Mouse (Mus musculus) liver, embryonic 16.5 days (tissue): ENCODE data around the gene Myo16. TPM values are rescaled to one million over a fixed set of nuclear protein-coding genes. Genes with fewer than 3 reads are reported as not detected.

Experiments
- ATAC-seq: fragments of 200-750 bp; cut with Nextera tagmentation; 2 replicates; pipeline ENCODE4 v1.8.0; 2017; ENCODE audit warnings: low read depth, mild to moderate bottlenecking, moderate number of reproducible peaks, moderate library complexity
- H3K27ac ChIP-seq: fragments of 300-500 bp; sonication (generic); 2 replicates; pipeline ENCODE4 v1.5.1; 2014; ENCODE audit warnings: mild to moderate bottlenecking, low read length
- H3K27me3 ChIP-seq: fragments of 300-500 bp; sonication (generic); 2 replicates; pipeline ENCODE4 v1.6.1; 2014; ENCODE audit warnings: low read depth, low read length, mixed read lengths; ENCODE audit not compliant: control insufficient read depth, insufficient read depth
- H3K36me3 ChIP-seq: fragments of 300-500 bp; sonication (generic); 2 replicates; pipeline ENCODE4 v1.6.1; 2014; ENCODE audit warnings: mild to moderate bottlenecking; ENCODE audit not compliant: control insufficient read depth, insufficient read depth
- H3K4me1 ChIP-seq: fragments of 300-500 bp; sonication (generic); 2 replicates; pipeline ENCODE4 v1.6.1; 2014; ENCODE audit warnings: low read depth, low read length, mixed read lengths; ENCODE audit not compliant: control insufficient read depth
- H3K4me2 ChIP-seq: fragments of 300-500 bp; sonication (generic); 2 replicates; pipeline ENCODE4 v1.6.1; 2014; ENCODE audit warnings: low read depth, low read length, mixed read lengths
- H3K4me3 ChIP-seq: fragments of 300-500 bp; sonication (generic); 2 replicates; pipeline ENCODE4 v1.5.1; 2014; ENCODE audit warnings: low read depth, mild to moderate bottlenecking, low read length
- H3K9ac ChIP-seq: fragments of 300-500 bp; sonication (generic); 2 replicates; pipeline ENCODE4 v1.6.1; 2014; ENCODE audit warnings: low read depth, low read length
- H3K9me3 ChIP-seq: fragments of 300-500 bp; sonication (generic); replicated peaks from 2 replicates; pipeline ENCODE4 v1.6.1; 2016; ENCODE audit warnings: low read length; ENCODE audit not compliant: control insufficient read depth
- WGBS: fragments of 180-500 bp; shearing (Covaris S2); extraction: QIAGEN DNeasy Blood & Tissue Kit; methylation state at CpG from one replicate; pipeline ENCODE4 v1.1.7; 2014; ENCODE audit not compliant: insufficient replicate concordance; 5-methylcytosine and 5-hydroxymethylcytosine counted together
- polyA plus RNA-seq: library from polyadenylated mRNA; unstranded; fragments of >200 nt; fragmentation: Nextera tagmentation; extraction: Ambion mirVana; gene quantifications from 2 replicates; pipeline ENCODE4 v1.2.1, GENCODE M21; 2015

Myo16 gene
- polyA plus RNA-seq, 1 experiment from 2014 or later = 0.02 TPM

GRCm38 (mm10) chr8:10151692-10152247, 1.9 kb upstream of the Myo16 start:
- Histone ChIP-seq H3K4me3 (no peak overlapping the region), H3K27me3 (peaks cover 16% of the 10 kb centered on the region), H3K4me2 (no peak overlapping the region), H3K9ac (no peak overlapping the region), H3K4me1 (no peaks in the 10 kb centered on the region), H3K27ac (no peak overlapping the region), H3K9me3 (no peaks in the 10 kb centered on the region), H3K36me3 (no peaks in the 10 kb centered on the region)
- ATAC-seq = no peak
- 54% methylated on average over 6 of the region's 6 CpGs for WGBS

GRCm38 (mm10) chr8:10154439-10154745, 681 bp downstream of the Myo16 start:
- Histone ChIP-seq H3K27me3 (peaks cover 16% of the 10 kb centered on the region), H3K9ac (no peak overlapping the region), H3K4me2 (peak overlapping the region; percentile 44; the same call in 1 of the 2 replicates)

GRCm38 (mm10) chr8:10155075-10155474, 1.4 kb downstream of the Myo16 start:
- ATAC-seq = no peak
- no peak overlapping the region for H3K4me2 ChIP-seq

More at GRCm38 (mm10) chr8:10154439-10154745, 681 bp downstream of the Myo16 start:
- no peak for ATAC-seq
- Histone ChIP-seq H3K27ac (no peak overlapping the region), H3K9me3 (no peaks in the 10 kb centered on the region), H3K4me3 (no peak overlapping the region), H3K4me1 (no peaks in the 10 kb centered on the region), H3K36me3 (no peaks in the 10 kb centered on the region)
- 18% methylated on average over 4 of the region's 4 CpGs for WGBS

GRCm38 (mm10) chr8:10161106-10161505, 7.4 kb downstream of the Myo16 start:
- no peaks in the 10 kb centered on the region for H3K9me3 ChIP-seq
- no peaks in the 10 kb centered on the region for H3K4me1 ChIP-seq
- no peak overlapping the region for H3K4me2 ChIP-seq
- 62% methylated on average over 3 of the region's 3 CpGs for WGBS
- no peaks in the 10 kb centered on the region for H3K27me3 ChIP-seq
- H3K27ac ChIP-seq = no peak overlapping the region
- H3K9ac ChIP-seq = no peak overlapping the region
- no peak overlapping the region for H3K4me3 ChIP-seq
- ATAC-seq = no peak
- H3K36me3 ChIP-seq = no peaks in the 10 kb centered on the region

More at GRCm38 (mm10) chr8:10155075-10155474, 1.4 kb downstream of the Myo16 start:
- WGBS = 86% methylated on average over 16 of the region's 16 CpGs
- Histone ChIP-seq H3K27ac (no peak overlapping the region), H3K9me3 (no peaks in the 10 kb centered on the region), H3K4me3 (no peak overlapping the region), H3K27me3 (peaks cover 16% of the 10 kb centered on the region), H3K36me3 (no peaks in the 10 kb centered on the region), H3K4me1 (no peaks in the 10 kb centered on the region), H3K9ac (no peak overlapping the region)

- Histone ChIP-seq H3K36me3 (no peaks in the 10 kb centered on the region), H3K4me3 (no peak overlapping the region), H3K4me1 (no peaks in the 10 kb centered on the region), H3K9ac (no peak overlapping the region), H3K27ac (no peak overlapping the region), H3K27me3 (no peaks in the 10 kb centered on the region), H3K4me2 (no peak overlapping the region), H3K9me3 (no peaks in the 10 kb centered on the region)
- ATAC-seq = no peak
- 50% methylated on average over 2 of the region's 2 CpGs for WGBS
Observed at GRCm38 (mm10) chr8:10164959-10165358, 11.2 kb downstream of the Myo16 start.

GRCm38 (mm10) chr8:10168326-10168725, 14.6 kb downstream of the Myo16 start:
- Histone ChIP-seq H3K9ac (no peak overlapping the region), H3K27me3 (no peaks in the 10 kb centered on the region), H3K27ac (no peak overlapping the region), H3K4me2 (no peak overlapping the region), H3K4me3 (no peak overlapping the region), H3K9me3 (no peaks in the 10 kb centered on the region), H3K4me1 (no peaks in the 10 kb centered on the region), H3K36me3 (no peaks in the 10 kb centered on the region)
- no peak for ATAC-seq
- 69% methylated on average over 4 of the region's 4 CpGs for WGBS

- H3K27me3 ChIP-seq = no peaks in the 10 kb centered on the region
- no peak overlapping the region for H3K9ac ChIP-seq
- H3K9me3 ChIP-seq = no peaks in the 10 kb centered on the region
- no peak for ATAC-seq
- 43% methylated on average over 3 of the region's 3 CpGs for WGBS
- H3K4me3 ChIP-seq = no peak overlapping the region
- H3K36me3 ChIP-seq = no peaks in the 10 kb centered on the region
- no peak overlapping the region for H3K4me2 ChIP-seq
- H3K4me1 ChIP-seq = no peaks in the 10 kb centered on the region
- H3K27ac ChIP-seq = no peak overlapping the region
Observed at GRCm38 (mm10) chr8:10169894-10170293, 16.2 kb downstream of the Myo16 start.

- no peak overlapping the region for H3K9ac ChIP-seq
- no peaks in the 10 kb centered on the region for H3K9me3 ChIP-seq
- H3K4me2 ChIP-seq = no peak overlapping the region
- H3K27ac ChIP-seq = no peak overlapping the region
- H3K4me3 ChIP-seq = no peak overlapping the region
- H3K27me3 ChIP-seq = no peaks in the 10 kb centered on the region
- no peaks in the 10 kb centered on the region for H3K4me1 ChIP-seq
- WGBS = 51% methylated on average over 2 of the region's 2 CpGs
- no peaks in the 10 kb centered on the region for H3K36me3 ChIP-seq
- no peak for ATAC-seq
Observed at GRCm38 (mm10) chr8:10171321-10171720, 17.6 kb downstream of the Myo16 start.

- WGBS = 67% methylated on average over 3 of the region's 3 CpGs
- no peaks in the 10 kb centered on the region for H3K27me3 ChIP-seq
- ATAC-seq = no peak
- H3K9ac ChIP-seq = no peak overlapping the region
- no peaks in the 10 kb centered on the region for H3K4me1 ChIP-seq
- H3K4me3 ChIP-seq = no peak overlapping the region
- no peaks in the 10 kb centered on the region for H3K36me3 ChIP-seq
- H3K9me3 ChIP-seq = no peaks in the 10 kb centered on the region
- H3K4me2 ChIP-seq = no peak overlapping the region
- H3K27ac ChIP-seq = no peak overlapping the region
Observed at GRCm38 (mm10) chr8:10172278-10172677, 18.6 kb downstream of the Myo16 start.
